Mouse (Mus musculus) megakaryocyte-erythroid progenitor cell, adult 5-6 weeks (primary cell): Measurements from ENCODE around the gene Sox2. TPM values are rescaled to one million over a fixed set of nuclear protein-coding genes. Genes with fewer than 3 reads are reported as not detected.

ENCODE experiments used
- ATAC-seq: replicated peaks from 2 replicates; pipeline ENCODE4 v1.8.0; 2016; ENCODE audit warnings: mild to moderate bottlenecking, inconsistent platforms; ENCODE audit not compliant: severe bottlenecking, poor library complexity, low FRiP score, low TSS enrichment
- total RNA-seq, 2 experiments: library from RNA; stranded (forward) in 1 of 2; stranded (reverse) in 1 of 2; fragments of 200-1000, 215-1000 nt in 1 of 2; fragments of >200 nt in 1 of 2; fragmentation: Nextera tagmentation in 1 of 2; gene quantifications; 2 replicates each; pipeline ENCODE4 v1.2.3; 2014 to 2017

The Sox2 gene
- total RNA-seq, 2 experiments from 2014 or later, result not detected

- no peak for ATAC-seq
Measured at GRCm38 (mm10) chr3:34667881-34668817, 17.9 kb downstream of the Sox2 start.

- no peak for ATAC-seq
Measured at GRCm38 (mm10) chr3:34671024-34671660, 20.9 kb downstream of the Sox2 start.

GRCm38 (mm10) chr3:34678840-34679239 lies 28.6 kb downstream of the Sox2 start:
- no peak for ATAC-seq

- no peak for ATAC-seq
Measured at GRCm38 (mm10) chr3:34679439-34679838, 29.2 kb downstream of the Sox2 start.

- ATAC-seq, result no peak
Measured at GRCm38 (mm10) chr3:34679921-34680320, 29.7 kb downstream of the Sox2 start.

DNA sequence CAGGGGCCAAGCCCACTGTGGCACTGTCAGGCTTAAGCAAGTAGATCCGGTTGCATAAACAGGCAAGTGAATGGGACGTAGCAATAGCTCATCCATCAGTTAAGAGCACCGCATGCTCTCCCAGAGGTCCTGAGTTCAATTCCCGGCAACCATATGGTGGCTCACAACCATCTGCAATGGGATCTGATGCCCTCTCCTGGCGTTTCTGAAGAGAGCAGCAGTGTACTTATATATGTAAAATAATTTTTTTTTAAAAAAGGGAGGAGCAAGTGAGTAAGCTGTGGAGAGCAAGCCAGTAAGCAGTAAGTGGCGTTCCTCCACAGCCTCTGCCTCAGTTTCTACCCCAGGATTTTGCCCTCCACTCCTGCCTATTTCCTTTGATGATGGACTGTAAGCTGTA lies 37.9 kb downstream of the Sox2 start:
- ATAC-seq, result no peak

- ATAC-seq, result no peak
Measured at GRCm38 (mm10) chr3:34691703-34692393, 41.6 kb downstream of the Sox2 start.

DNA sequence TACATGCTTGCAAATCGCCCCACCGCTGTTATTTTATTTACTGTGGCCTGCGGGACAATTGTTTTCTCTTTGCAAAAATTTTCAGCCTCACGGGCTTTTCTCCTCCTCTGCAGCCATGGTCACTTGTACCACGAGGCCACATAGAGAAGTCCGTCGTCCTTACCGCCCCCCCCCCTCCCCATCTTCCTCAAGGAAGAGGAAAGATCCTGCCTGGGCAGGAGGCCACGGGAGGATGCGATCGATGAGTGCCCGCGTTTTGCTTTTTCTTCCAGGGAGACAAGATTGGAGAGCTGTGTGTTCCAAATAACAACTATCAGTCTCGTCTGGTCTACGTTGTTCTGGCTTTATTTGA lies 42.2 kb downstream of the Sox2 start:
- no peak for ATAC-seq
